Mouse (Mus musculus) induced T-regulatory cell, adult 2 months (primary cell): ENCODE measurements around the gene Spty2d1.
A peak's percentile ranks its signal among the peaks of the same experiment; 100 is the strongest.
"Not testable (repeated sequence)": the region's sequence is repeated elsewhere in the genome, so short reads cannot be mapped to it uniquely, and the experiment has no call there.

ENCODE experiments used
- DNase-seq: peaks from one replicate; pipeline ENCODE4 v3.0.0-alpha.2; 2012; ENCODE audit warnings: low read depth

Gene Spty2d1

GRCm38 (mm10) chr7:47020956-47021355 lies 12.7 kb upstream of the Spty2d1 start:
- DNase-seq = no peak

- peak; percentile 4 for DNase-seq
Observed at GRCm38 (mm10) chr7:47019641-47020040, 11.4 kb upstream of the Spty2d1 start.

GRCm38 (mm10) chr7:47017146-47017545 lies 8.9 kb upstream of the Spty2d1 start:
- DNase-seq = peak; percentile 13

- DNase-seq = peak; percentile 42
Observed at GRCm38 (mm10) chr7:47016602-47017001, 8.4 kb upstream of the Spty2d1 start.

GRCm38 (mm10) chr7:47015390-47016065 lies 7.3 kb upstream of the Spty2d1 start:
- peak; percentile 88 for DNase-seq

GRCm38 (mm10) chr7:47014564-47015389 lies 6.6 kb upstream of the Spty2d1 start:
- peak; percentile 62 for DNase-seq

GRCm38 (mm10) chr7:47013131-47013767 lies 5.0 kb upstream of the Spty2d1 start:
- peak; percentile 68 for DNase-seq

GRCm38 (mm10) chr7:47007818-47008167 lies 418 bp downstream of the Spty2d1 start:
- no peak for DNase-seq

GRCm38 (mm10) chr7:47007109-47007780 lies 966 bp downstream of the Spty2d1 start:
- peak; percentile 73 for DNase-seq

- DNase-seq = no peak
Observed at GRCm38 (mm10) chr7:47003411-47004115, 4.6 kb downstream of the Spty2d1 start.

- no peak for DNase-seq
Observed at GRCm38 (mm10) chr7:47001900-47002275, 6.3 kb downstream of the Spty2d1 start.

- no peak for DNase-seq
Observed at GRCm38 (mm10) chr7:47001125-47001899, 6.9 kb downstream of the Spty2d1 start.

GRCm38 (mm10) chr7:47000644-47000983 lies 7.6 kb downstream of the Spty2d1 start:
- no peak for DNase-seq

GRCm38 (mm10) chr7:46999983-47000643 lies 8.1 kb downstream of the Spty2d1 start:
- DNase-seq = no peak

GRCm38 (mm10) chr7:46998942-46999341 lies 9.3 kb downstream of the Spty2d1 start:
- DNase-seq = peak; percentile 41

- peak; percentile 3 for DNase-seq
Observed at GRCm38 (mm10) chr7:46997644-46998395, 10.4 kb downstream of the Spty2d1 start.

GRCm38 (mm10) chr7:46997008-46997407 lies 11.2 kb downstream of the Spty2d1 start:
- peak; percentile 9 for DNase-seq

- DNase-seq = no peak
Observed at GRCm38 (mm10) chr7:46995558-46995957, 12.7 kb downstream of the Spty2d1 start.

GRCm38 (mm10) chr7:46993079-46993478 lies 15.1 kb downstream of the Spty2d1 start:
- no peak for DNase-seq

- not testable (repeated sequence) for DNase-seq
Observed at GRCm38 (mm10) chr7:46989387-46989786, 18.8 kb downstream of the Spty2d1 start.
